Mouse (Mus musculus) limb, embryonic 13.5 days (tissue): ENCODE measurements around the gene Ptpn7. TPM values are rescaled to one million over a fixed set of nuclear protein-coding genes. Genes with fewer than 3 reads are reported as not detected.

Source experiments
- ATAC-seq: fragments of 200-750 bp; cut with Nextera tagmentation; 2 replicates; pipeline ENCODE4 v1.8.0; 2017; ENCODE audit warnings: low read depth, moderate number of reproducible peaks, moderate TSS enrichment; ENCODE audit not compliant: low FRiP score
- H3K27ac ChIP-seq: fragments of 300-500 bp; sonication (generic); 2 replicates; pipeline ENCODE4 v1.5.1; 2015; ENCODE audit warnings: inconsistent platforms, mild to moderate bottlenecking, moderate library complexity
- H3K27me3 ChIP-seq: fragments of 300-500 bp; sonication (generic); 2 replicates; pipeline ENCODE4 v1.6.1; 2015; ENCODE audit warnings: mild to moderate bottlenecking, inconsistent platforms
- H3K36me3 ChIP-seq: fragments of 300-500 bp; sonication (generic); 2 replicates; pipeline ENCODE4 v1.6.1; 2015; ENCODE audit warnings: inconsistent platforms, mild to moderate bottlenecking, moderate library complexity
- H3K4me1 ChIP-seq: fragments of 300-500 bp; sonication (generic); 2 replicates; pipeline ENCODE4 v1.6.1; 2015; ENCODE audit warnings: inconsistent platforms
- H3K4me2 ChIP-seq: fragments of 300-500 bp; sonication (generic); replicated peaks from 2 replicates; pipeline ENCODE4 v1.6.1; 2015; ENCODE audit warnings: inconsistent platforms, mild to moderate bottlenecking, moderate library complexity
- H3K4me3 ChIP-seq: fragments of 300-500 bp; sonication (generic); 2 replicates; pipeline ENCODE4 v1.5.1; 2015; ENCODE audit warnings: moderate library complexity, mild to moderate bottlenecking, inconsistent platforms
- H3K9ac ChIP-seq: fragments of 300-500 bp; sonication (generic); 2 replicates; pipeline ENCODE4 v1.6.1; 2015; ENCODE audit warnings: mild to moderate bottlenecking, inconsistent platforms
- H3K9me3 ChIP-seq: fragments of 300-500 bp; sonication (generic); 2 replicates; pipeline ENCODE4 v1.6.1; 2016; ENCODE audit warnings: inconsistent platforms
- WGBS: fragments of 180-500 bp; shearing (Covaris S2); methylation state at CpG from one replicate; pipeline ENCODE4 v1.1.7; 2015; 5-methylcytosine and 5-hydroxymethylcytosine counted together
- polyA plus RNA-seq: library from polyadenylated mRNA; unstranded; fragments of >200 nt; fragmentation: Nextera tagmentation; extraction: Ambion mirVana; gene quantifications from 2 replicates; pipeline ENCODE4 v1.2.1, GENCODE M21; 2015

Gene Ptpn7
- polyA plus RNA-seq, 1 experiment from 2014 or later = 2.3 TPM

DNA sequence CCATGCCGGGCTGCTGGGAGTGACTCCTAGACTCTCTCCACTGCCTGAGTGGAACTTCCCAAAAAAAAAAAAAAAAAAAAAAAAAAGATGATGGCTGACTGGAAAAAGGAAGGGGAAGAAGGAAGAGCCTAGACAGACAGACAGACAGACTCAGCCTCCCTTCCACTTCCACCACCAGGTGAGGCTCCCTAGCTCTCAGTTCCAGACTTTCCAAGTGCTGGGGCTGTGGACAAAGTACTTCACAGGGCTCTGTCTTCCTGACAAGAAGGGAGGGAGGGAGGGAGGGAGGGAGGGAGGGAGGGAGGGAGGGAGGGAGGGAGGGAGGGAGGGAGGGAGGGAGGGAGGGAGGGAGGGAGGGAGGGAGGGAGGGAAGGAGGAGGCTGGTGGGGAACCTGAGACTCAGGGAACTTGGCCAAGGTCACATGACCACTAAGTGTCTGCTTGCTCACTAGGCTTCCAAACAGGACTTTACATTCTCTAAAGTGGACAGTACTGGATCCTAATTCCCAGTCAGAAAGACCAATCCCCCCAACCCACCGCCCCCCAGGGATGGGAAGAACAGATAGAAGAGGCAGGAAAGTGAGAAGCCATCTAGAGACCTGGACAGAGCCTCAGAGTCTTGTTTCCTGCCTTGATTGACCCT lies 2.0 kb upstream of the Ptpn7 start:
- Histone ChIP-seq H3K27ac (no peak overlapping the region), H3K9me3 (no peaks in the 10 kb centered on the region), H3K4me1 (peaks cover 49% of the 10 kb centered on the region), H3K36me3 (no peaks in the 10 kb centered on the region), H3K9ac (no peak overlapping the region), H3K4me2 (no peak overlapping the region), H3K4me3 (no peak overlapping the region), H3K27me3 (peaks cover 17% of the 10 kb centered on the region)
- no peak for ATAC-seq
- 83% methylated on average over 2 of the region's 2 CpGs for WGBS

DNA sequence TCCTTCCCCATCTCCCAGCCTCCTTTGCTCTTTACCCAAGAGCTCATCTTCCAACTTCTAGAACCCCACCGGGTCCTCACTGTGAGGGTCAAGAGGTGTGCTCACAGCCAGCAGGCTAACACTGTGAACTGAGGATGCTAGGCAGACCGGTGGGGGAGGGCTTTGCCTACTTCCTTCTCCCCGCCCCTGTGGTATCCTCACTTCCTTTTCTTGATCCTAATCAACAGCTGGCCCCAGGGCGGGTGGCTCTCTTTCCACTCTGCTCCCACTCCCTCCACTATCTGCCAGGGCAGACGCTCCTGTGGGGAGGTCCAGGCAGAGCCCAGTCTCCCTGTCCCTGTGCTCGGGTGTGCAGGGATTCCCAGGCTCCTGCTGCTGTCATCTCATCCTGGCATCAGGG lies 1.5 kb upstream of the Ptpn7 start:
- Histone ChIP-seq H3K9me3 (no peaks in the 10 kb centered on the region), H3K36me3 (no peaks in the 10 kb centered on the region), H3K27me3 (peaks cover 17% of the 10 kb centered on the region), H3K4me3 (no peak overlapping the region), H3K4me1 (peaks cover 44% of the 10 kb centered on the region), H3K9ac (no peak overlapping the region), H3K27ac (no peak overlapping the region), H3K4me2 (no peak overlapping the region)
- 21% methylated on average over 6 of the region's 6 CpGs for WGBS
- no peak for ATAC-seq

DNA sequence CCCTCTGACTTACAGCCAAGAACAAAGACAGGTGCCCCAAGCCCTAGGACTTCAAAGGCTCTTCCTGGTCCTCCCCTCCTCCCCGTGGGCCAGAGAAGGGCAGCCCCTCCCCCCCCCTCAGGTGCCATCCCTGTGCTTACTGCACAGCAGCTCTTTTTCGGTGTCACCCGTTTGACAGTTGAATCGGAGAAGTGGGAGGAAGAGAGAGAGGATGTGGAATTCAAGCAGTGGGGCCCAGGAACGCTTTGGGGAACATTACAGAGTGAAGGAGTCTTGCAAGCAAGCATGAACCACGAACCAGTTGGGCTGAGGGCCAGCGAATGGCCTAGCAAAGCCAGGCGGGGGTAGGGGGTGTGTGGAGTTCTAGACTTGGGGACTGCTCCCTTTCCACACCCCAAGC lies 940 bp upstream of the Ptpn7 start:
- Histone ChIP-seq H3K4me2 (no peak overlapping the region), H3K9me3 (no peaks in the 10 kb centered on the region), H3K36me3 (no peaks in the 10 kb centered on the region), H3K27ac (no peak overlapping the region), H3K9ac (no peak overlapping the region), H3K4me1 (peaks cover 39% of the 10 kb centered on the region), H3K27me3 (peaks cover 17% of the 10 kb centered on the region), H3K4me3 (no peak overlapping the region)
- no peak for ATAC-seq
- 41% methylated on average over 8 of the region's 8 CpGs for WGBS

DNA sequence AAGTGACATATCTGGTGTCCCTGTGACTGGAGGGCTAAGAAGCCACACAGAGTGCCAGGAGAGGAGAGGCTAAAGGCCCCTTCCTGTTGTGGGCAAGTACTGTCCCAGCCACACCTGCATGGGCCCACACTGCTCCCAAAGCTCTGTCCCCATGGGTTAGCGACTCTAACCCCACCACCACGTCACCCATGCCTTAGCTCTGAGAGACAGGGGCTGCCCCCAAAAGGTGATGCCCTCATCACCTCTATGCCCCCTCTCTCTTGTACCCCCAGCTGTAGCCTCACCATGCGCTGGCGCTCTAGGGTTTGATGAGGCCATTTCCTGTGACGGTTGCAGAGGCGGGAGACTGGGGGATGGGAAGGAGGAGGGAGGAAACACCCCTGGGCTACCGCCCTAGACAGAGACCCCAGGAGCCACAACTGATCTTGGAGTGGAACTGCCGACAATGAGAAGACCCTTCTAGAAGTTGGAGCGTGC lies 431 bp downstream of the Ptpn7 start:
- WGBS = 74% methylated on average over 9 of the region's 9 CpGs
- peaks cover 17% of the 10 kb centered on the region for H3K27me3 ChIP-seq

DNA sequence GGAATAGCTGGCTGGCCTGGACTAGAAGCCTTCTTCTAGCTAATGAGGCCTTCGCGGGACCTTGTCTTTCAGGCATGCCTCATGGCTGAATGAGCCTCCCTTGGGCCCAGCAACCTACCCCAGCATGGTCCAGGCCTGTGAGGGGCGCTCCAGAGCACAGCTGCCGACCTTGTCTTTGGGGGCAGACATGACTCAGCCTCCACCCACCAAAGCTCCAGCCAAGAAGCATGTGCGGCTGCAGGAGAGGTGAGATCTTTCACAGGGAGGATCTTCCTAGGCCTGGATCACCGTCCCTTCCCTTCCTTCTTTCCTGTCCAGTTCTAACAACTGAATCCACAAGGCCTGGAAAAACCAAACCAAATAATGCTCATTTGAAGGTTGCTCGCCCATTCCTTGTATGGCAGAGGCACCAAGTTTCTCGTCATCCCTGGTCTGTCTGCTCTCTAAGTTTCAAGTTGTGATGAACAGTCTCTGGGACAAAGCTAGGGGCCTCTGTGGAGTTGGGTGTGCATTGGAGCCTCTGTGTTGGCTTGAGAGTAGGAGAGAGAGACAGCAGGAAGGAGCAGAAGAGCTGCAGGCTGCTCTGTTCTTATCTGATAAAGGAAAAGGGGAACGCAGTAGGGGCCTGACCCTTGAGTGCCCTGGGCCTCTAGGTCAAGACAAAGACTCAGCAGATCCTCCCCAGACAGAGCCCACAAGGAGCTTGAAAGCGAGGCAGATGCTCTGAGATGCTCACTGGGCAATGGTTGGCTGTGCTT lies 1.4 kb downstream of the Ptpn7 start:
- WGBS = 81% methylated on average over 10 of the region's 10 CpGs
- H3K36me3 ChIP-seq = no peaks in the 10 kb centered on the region
- H3K4me2 ChIP-seq = no peak overlapping the region
- H3K27ac ChIP-seq = no peak overlapping the region
- H3K4me3 ChIP-seq = no peak overlapping the region
- no peak overlapping the region for H3K9ac ChIP-seq
- H3K4me1 ChIP-seq = peaks cover 17% of the 10 kb centered on the region
- no peaks in the 10 kb centered on the region for H3K9me3 ChIP-seq
- H3K27me3 ChIP-seq = peaks cover 16% of the 10 kb centered on the region
- ATAC-seq = no peak

More for the DNA sequence above, 431 bp downstream of the Ptpn7 start:
- Histone ChIP-seq H3K4me1 (peaks cover 25% of the 10 kb centered on the region), H3K9me3 (no peaks in the 10 kb centered on the region), H3K27ac (no peak overlapping the region), H3K4me3 (no peak overlapping the region), H3K4me2 (no peak overlapping the region), H3K36me3 (no peaks in the 10 kb centered on the region), H3K9ac (no peak overlapping the region)
- ATAC-seq = no peak

DNA sequence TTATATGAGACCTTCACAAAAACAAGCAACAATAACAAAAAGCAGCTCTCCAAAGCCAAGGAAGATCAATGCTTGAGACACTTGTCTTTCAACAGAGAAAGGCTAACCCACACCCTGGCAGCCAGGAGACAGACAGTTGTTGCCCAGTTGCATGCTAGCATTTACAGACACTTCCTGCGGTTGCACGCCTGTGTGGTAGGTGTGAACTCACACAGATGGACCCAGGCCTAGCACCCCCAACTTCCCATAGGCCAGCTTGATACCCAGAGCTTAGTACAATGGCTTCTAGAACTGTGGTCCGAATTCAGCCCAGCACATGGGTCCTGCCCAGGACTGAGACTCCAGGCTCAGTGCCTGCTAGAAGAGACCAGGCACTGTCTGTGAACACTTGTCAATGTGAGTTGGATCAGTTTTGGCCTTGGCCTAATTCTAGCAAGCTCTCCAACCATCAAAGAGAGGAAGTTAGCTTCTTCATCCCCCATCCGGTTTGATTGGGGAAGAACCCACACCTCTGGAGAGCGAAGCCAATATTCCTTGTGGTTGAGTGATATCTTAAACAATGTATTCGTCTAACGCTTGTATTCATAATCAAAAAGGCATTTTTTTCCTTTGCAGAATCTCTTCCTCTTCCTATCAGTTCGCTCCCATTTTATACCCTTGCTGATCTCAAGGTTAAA lies 2.7 kb downstream of the Ptpn7 start:
- 89% methylated on average over 8 of the region's 8 CpGs for WGBS
- H3K27me3 ChIP-seq = peaks cover 6% of the 10 kb centered on the region; the same call in 1 of the 2 replicates
- H3K36me3 ChIP-seq = no peaks in the 10 kb centered on the region
- H3K9me3 ChIP-seq = no peaks in the 10 kb centered on the region
- no peak overlapping the region for H3K27ac ChIP-seq
- no peak overlapping the region for H3K4me3 ChIP-seq
- ATAC-seq = no peak
- no peak overlapping the region for H3K4me2 ChIP-seq
- no peak overlapping the region for H3K9ac ChIP-seq
- H3K4me1 ChIP-seq = peaks cover 11% of the 10 kb centered on the region

DNA sequence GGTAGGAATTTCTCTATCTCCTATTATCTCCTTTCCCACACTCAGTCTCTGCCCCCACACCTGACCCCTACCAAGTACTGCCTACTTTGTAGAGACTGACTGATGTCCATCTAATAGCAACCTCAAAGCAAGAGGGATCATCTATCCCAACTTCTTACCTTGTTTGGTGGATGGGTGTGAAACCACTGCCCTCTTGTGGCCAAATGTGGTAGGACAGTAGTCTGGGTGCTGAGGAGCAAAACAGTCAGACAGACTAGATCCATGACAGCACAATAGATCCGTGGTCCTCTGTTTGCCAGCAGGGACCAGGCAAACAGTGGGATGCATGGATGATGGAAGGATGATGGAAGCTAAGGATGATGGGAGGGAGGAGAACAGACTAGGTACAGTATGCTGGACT lies 4.0 kb downstream of the Ptpn7 start:
- Histone ChIP-seq H3K36me3 (no peaks in the 10 kb centered on the region), H3K27me3 (peaks cover 3% of the 10 kb centered on the region; the same call in 1 of the 2 replicates), H3K4me2 (no peak overlapping the region), H3K27ac (no peak overlapping the region), H3K4me3 (no peak overlapping the region), H3K4me1 (peaks cover 3% of the 10 kb centered on the region; the same call in 1 of the 2 replicates), H3K9me3 (no peaks in the 10 kb centered on the region), H3K9ac (no peak overlapping the region)
- no peak for ATAC-seq
- 14% methylated on average over 1 of the region's 1 CpGs for WGBS

DNA sequence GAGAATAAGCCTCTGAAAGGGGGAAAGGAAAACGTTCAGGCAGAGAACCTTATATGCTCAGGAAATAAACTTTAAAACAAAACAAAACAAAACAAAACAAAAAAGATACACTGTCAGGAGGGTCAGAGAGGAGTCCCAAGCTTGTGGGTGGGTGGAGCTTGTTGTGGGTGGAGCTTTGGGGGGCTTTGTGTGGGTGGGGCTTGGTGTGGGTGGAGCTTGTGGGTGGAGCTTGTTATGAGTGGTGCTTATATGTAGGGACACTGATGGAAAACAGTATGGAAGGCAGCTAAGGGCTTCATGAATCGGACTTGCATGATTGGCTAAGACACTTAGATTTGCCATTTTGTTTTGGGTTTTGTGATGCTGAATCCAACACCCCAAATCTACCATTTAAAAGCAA lies 7.4 kb downstream of the Ptpn7 start:
- H3K36me3 ChIP-seq = no peaks in the 10 kb centered on the region
- no peak overlapping the region for H3K4me3 ChIP-seq
- no peak overlapping the region for H3K4me2 ChIP-seq
- no peak overlapping the region for H3K9ac ChIP-seq
- WGBS = 77% methylated on average over 2 of the region's 2 CpGs
- ATAC-seq = no peak
- H3K9me3 ChIP-seq = no peaks in the 10 kb centered on the region
- no peaks in the 10 kb centered on the region for H3K4me1 ChIP-seq
- 0 out of 2 replicates have a peak, but pooled peaks cover 3% of the 10 kb centered on the region for H3K27me3 ChIP-seq
- H3K27ac ChIP-seq = no peak overlapping the region

DNA sequence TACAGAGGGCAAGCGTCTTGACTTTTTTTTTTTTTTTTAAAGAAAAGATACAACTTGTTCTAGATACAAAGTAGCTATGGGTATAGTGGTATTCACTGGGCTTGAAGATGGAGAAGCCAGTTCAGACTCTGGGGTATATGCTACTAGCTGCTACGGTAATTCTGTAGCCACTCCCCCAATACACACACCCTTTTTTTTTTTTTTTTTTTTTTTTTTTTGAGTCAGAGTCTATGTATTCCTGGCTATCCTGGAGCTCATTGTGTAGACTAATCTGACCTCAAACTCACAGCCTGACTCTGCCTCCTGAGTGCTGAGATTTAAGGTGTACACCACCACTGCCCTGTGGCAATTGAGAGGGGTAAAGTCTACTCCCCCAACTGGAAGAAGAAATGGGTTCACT lies 10.0 kb downstream of the Ptpn7 start:
- Histone ChIP-seq H3K9ac (no peak overlapping the region), H3K27ac (no peak overlapping the region), H3K4me3 (no peak overlapping the region), H3K4me1 (peaks cover 6% of the 10 kb centered on the region; the same call in 1 of the 2 replicates), H3K27me3 (0 out of 2 replicates have a peak, but pooled peaks cover 3% of the 10 kb centered on the region), H3K9me3 (no peaks in the 10 kb centered on the region), H3K36me3 (no peaks in the 10 kb centered on the region), H3K4me2 (no peak overlapping the region)
- ATAC-seq = no peak
- WGBS = 83% methylated on average over 2 of the region's 2 CpGs

DNA sequence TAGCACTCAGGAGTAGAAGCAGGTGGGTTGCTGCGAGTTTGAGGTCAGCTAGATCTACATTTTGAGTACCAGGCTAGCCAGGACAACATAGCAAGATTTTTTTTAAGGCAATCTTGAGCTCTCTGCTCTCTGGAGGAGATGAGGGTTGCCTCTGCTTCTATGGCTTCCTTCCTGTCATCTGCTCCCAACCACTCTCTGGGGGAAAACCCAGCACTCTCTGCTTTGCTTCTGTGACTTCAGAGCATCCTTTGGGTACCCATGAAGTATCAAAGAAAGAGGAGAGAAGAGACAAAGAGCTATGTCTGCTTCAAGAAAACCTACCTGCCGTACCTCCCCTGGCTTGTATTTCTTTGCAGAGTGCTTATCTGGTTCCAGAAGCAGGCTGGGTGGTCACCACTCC lies 11.4 kb downstream of the Ptpn7 start:
- no peak for ATAC-seq
- H3K4me1 ChIP-seq = peaks cover 20% of the 10 kb centered on the region
- 0 out of 2 replicates have a peak, but pooled peaks cover 3% of the 10 kb centered on the region for H3K27me3 ChIP-seq
- H3K9me3 ChIP-seq = no peaks in the 10 kb centered on the region
- no peak overlapping the region for H3K27ac ChIP-seq
- no peak overlapping the region for H3K9ac ChIP-seq
- 81% methylated on average over 2 of the region's 2 CpGs for WGBS
- H3K4me2 ChIP-seq = no peak overlapping the region
- no peaks in the 10 kb centered on the region for H3K36me3 ChIP-seq
- H3K4me3 ChIP-seq = no peak overlapping the region

DNA sequence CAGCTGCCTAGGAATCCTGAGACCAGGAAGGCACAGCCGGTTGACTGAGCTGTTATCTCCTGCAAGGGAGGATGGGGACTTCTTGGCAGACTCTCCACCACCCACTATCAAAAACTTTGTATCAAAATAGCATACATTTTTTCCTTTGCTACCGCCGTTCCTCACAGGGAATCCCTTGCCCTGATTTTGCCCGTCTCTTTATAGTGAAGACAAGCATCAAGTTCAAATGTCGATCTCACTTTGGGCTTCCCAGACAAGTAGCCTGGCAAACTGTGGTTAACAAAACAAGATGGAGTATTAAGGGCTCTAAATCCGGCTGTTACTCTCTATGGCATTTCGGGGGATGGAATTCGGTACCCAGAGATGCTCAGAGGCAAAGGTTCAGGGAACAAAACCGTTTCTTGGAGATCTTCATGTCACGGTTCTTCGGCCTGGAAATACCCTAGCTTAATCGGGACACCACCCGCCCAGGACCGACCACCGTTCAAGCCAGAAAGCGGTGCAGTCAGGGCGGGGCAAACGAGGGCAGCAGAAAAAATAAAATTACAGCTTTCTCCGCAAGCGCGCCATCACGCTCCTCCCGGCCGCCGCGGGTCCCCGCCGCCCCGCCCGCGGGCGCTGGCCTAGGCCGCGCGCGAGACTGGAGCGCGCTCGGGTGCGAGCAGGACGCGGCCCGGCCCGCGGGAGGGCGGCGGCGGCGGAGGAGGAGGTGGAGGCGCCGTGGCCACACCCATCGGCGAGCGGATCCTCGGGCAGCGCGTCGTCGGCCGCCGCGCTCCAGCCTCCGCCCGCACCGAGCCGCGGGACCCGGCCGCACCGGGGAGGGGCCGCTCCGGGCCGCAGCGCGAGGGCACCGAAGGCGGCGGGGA lies 13.8 kb downstream of the Ptpn7 start, which contains the start of gene Arl8a:
Arl8a (plus strand) TSS at position 748 of the 869 bp plus-strand sequence.
- Histone ChIP-seq H3K4me3 (peak within 1 kb of the TSS; percentile 98), H3K4me2 (peak within 1 kb of the TSS; percentile 91), H3K4me1 (peaks cover 22% of the 10 kb centered on the region), H3K9me3 (no peaks in the 10 kb centered on the region), H3K27me3 (0 out of 2 replicates have a peak, but pooled peaks cover 3% of the 10 kb centered on the region), H3K9ac (peak within 1 kb of the TSS; percentile 97), H3K36me3 (peaks cover 4% of the 10 kb centered on the region), H3K27ac (peak within 1 kb of the TSS; percentile 91)
- WGBS = under 1% methylated on average over 77 of the region's 78 CpGs
- peak; percentile 88 for ATAC-seq
